Mouse (Mus musculus) CD8-positive naive resting alpha-beta T cell, adult 2 months (primary cell): ENCODE results near the gene Rab30.
"Not testable (repeated sequence)": the region's sequence is repeated elsewhere in the genome, so short reads cannot be mapped to it uniquely, and the experiment has no call there.

Experiments used
- DNase-seq, 2 experiments: peaks; one replicate each; pipeline ENCODE4 v3.0.0; 2022; ENCODE audit warnings: low read depth in 2 of 2, low spot score in 2 of 2

Gene Rab30

DNA sequence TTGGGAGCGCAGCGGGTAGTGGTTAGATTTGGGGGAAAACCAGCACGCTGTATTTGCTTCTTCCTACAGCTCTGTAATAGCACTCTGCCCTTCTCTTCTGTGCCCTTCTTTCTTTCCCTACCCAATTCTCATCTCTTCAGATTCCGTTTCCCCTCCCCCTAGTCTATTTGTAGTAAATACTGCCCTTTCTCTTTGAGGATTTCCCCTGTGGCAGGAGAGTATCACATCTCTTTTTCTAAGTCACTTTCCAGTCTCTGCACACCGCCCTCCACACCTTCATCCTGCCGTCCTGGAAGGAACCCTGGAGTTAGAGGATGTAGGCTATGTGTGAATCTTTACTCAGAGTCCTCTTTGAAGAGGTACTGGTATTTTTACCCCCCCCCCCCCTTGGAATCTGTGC, 1.9 kb downstream of the Rab30 start:
- no peak for DNase-seq

- DNase-seq = no peak
These were observed 9.0 kb downstream of the Rab30 start for GRCm38 (mm10) chr7:92750395-92750794.

DNA sequence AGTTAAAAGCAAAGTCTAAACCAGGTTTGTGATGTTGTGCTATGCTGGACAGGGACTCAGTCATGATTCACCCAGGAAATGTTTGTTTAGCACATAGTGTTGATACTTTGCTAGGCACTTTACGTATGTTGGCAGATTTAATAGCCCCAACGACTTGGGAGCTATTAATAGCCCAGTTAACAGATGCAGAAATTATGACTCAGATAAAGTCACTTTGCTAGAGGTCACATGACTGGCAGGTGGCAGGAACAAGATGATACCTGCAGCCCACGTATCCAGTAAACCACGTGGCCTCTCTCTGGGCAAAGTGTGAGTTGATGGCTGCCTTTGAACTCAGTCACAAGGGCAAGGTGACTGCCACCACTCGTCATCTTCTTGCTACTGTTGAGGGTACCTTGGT, 16.7 kb downstream of the Rab30 start:
- no peak for DNase-seq

- no peak for DNase-seq
These were observed 19.2 kb downstream of the Rab30 start for GRCm38 (mm10) chr7:92760651-92761050.

DNA sequence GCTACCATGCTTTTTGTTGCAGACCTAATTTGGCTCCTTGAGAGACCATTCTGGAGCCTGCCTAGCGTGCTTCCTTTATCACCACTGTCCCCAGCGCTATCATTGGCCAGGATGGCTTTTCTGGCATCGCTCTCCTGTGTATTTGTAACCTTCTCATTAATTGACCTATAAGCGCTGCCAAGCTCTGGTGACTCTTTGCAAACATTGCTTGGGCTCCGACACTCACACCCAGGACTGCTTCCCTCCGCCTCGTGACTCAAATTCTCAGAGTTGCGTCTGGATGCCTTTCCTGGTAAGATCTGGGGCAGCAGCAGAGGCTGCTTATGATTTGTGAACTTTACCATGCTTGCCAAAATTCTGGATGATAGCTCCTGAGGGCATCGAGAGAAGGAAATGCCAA, 19.8 kb downstream of the Rab30 start:
- DNase-seq = no peak

DNA sequence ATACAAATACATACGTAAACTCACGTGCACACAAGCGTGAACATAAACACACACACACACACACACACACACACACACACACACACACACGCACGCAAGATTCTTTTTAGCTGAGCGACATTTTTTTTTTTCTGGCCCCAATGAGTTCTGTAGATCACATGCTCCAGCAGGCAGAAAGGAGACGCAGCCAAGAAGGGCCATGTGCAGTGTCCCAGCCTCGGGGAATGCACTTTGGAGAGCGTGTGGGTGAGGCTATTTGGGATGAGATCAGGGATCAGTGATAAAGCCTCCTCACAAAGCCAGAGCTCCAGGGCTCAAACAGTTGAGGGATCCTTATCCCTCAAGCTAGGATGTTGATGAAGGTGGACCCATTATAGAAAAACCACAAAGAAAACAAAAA, 24.0 kb downstream of the Rab30 start:
- no peak for DNase-seq

DNA sequence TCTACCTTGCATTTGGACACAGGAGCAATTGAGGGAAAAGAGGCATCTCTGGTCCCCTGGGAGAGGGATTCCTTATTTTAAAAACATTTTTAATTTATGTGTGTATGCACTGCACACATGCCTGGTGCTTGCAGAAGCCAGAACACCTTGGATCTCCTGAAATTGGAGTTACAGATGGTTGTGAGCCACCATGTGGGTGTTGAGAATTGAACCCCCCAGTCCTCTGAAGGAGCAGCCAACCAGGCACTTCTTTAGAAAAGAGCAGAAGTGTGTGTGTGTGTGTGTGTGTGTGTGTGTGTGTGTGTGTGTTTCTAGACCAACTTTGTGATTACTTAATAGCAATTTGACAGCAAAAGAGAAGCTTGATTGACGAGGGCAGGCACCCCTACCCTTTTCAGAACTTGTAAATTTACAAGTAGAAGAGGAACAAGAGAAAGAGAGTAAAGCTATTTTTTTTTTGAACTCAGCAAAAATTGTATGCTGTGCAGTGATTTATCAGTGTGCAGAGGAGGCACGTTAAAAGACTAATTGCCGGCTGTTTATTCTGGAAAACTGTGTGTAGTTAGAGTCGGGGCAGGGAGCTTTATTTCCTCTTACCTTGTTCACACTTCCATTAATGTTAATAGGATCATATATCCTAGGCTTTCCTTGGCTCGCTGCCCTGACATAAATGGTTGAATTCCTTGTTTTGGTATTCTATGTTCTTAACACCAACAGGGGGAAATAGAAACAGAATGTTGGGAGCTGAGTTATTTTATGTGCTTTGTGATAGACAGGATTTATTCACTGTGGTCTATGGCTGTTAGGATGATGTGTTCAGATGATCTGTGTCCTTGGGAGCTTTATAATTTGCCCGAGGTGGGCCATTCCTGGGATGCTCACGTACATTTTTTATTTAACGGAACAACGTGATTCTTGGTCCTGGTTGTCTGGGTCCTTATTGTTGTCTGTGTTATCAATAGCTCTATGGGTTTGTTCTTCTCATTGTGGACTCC, 25.0 kb downstream of the Rab30 start:
- DNase-seq = no peak

DNA sequence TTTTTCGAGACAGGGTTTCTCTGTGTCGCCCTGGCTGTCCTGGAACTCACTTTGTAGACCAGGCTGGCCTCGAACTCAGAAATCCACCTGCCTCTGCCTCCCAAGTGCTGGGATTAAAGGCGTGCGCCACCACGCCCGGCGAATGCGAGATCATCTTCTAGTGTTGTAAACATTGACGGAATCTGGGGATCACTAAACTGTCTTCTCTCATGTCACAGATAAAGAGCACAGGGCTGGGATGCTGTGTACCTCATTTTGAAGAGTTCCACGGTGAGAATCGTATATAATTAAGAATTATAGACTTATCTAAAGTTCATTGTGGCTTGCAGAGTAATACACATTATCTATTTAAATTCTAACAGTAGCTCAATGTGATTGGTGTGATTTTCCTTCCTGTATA, 26.7 kb downstream of the Rab30 start:
- not testable (repeated sequence) for DNase-seq

DNA sequence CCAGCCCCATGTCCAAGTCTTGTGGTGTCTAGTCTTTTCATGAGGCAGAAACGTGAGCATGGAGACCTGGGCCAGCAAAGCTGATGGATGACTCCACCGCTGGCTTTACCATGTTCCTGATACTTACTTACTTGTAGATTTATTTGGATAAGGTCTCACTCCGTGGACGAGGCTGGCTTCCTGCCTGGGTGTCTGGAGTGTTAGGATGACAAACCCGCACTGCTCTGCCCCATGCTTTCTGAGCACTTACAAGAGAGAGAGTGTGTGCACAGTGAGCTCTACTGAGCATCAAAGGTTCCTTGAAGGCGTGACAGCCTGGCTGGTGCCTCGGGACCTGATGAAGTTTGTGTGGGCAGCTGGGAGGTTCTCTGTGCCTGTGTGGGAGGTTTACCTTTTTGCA, 27.5 kb downstream of the Rab30 start:
- DNase-seq = no peak

- no peak for DNase-seq
These were observed 31.6 kb downstream of the Rab30 start for GRCm38 (mm10) chr7:92773006-92773405.

- no peak for DNase-seq
These were observed 32.2 kb downstream of the Rab30 start for GRCm38 (mm10) chr7:92773596-92773995.

DNA sequence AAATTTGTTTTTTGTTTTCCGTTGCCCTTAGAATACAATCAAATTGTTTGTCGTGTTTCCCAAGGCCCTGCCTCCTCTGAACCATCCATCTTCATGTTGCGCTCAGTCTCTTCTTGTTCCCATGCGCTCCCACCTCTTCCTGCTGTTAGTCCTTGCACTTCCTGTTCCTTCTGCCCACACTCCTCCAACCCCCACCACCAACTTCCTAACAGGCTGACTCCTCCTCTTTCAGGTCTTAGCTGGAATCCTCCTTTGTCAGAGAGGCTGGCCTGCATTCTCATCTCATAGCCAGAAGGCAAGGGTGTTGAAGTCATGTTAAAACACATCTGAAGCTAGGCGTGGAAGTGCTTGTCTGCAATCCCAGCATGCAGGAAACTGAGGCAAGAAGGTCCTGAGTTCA, 33.3 kb downstream of the Rab30 start:
- no peak for DNase-seq

- DNase-seq = no peak
These were observed 34.3 kb downstream of the Rab30 start for GRCm38 (mm10) chr7:92775703-92776102.

- no peak for DNase-seq
These were observed 35.2 kb downstream of the Rab30 start for GRCm38 (mm10) chr7:92776647-92777046.

GRCm38 (mm10) chr7:92777108-92777973, 35.9 kb downstream of the Rab30 start:
- no peak for DNase-seq

DNA sequence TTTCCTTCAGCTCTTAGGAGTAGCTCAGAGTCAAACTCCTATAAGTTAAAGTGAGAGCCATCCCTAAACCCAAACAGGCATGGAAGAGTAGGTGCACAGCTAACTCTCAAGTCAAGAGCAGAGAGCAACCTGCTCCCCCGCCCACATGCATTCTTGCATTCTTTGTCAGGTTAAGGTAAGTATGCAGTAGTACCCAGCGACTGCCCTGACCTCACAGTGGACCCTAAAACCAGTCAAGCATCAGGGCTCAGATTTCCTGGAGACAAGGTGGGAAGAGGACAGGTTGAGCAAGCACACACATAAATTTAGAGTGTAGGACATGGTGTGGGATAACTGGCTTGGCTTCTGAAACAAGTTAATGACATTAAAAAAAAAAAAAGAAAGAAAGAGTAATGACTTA, 37.7 kb downstream of the Rab30 start:
- no peak for DNase-seq

DNA sequence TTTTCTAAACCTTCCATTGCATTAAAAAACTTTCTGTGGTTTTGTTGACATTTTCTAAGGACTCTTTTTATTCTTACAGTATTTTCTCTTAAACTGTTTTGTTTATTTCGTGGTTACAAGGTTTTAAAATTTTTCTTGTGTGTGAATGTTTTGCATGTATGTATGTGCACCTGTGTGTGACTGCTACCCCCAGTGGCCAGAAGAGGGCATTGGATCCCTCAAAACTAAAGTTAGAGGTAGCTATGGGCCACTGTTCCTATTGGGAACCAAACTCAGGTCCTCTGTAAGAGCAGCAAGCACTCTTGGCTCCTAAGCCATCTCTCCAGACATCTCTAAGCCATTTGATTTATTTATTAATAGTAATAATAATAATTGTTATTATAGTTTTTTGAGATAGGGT, 40.0 kb downstream of the Rab30 start:
- DNase-seq = no peak

- DNase-seq = no peak
These were observed 40.5 kb downstream of the Rab30 start for GRCm38 (mm10) chr7:92781948-92782347.

DNA sequence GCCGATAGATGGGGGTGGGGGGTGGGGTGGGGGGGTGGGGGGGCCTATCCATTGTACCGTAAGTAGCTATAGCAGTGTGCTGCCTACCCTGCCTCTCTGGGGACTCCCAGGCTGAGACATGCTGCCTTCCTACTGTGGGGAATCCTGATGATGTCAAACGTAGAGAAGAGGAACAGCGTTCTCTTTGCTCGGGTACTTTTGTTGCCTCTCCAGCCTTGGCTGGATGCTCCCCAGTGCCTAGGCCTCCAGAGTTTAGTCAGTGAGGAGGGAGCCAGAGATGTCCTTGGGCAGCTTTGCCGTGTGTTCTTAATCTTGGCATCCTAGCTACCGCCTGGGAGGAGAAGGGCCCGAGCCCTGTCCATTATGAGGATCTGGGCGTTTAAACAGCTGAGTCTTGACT, 41.1 kb downstream of the Rab30 start:
- DNase-seq = no peak

DNA sequence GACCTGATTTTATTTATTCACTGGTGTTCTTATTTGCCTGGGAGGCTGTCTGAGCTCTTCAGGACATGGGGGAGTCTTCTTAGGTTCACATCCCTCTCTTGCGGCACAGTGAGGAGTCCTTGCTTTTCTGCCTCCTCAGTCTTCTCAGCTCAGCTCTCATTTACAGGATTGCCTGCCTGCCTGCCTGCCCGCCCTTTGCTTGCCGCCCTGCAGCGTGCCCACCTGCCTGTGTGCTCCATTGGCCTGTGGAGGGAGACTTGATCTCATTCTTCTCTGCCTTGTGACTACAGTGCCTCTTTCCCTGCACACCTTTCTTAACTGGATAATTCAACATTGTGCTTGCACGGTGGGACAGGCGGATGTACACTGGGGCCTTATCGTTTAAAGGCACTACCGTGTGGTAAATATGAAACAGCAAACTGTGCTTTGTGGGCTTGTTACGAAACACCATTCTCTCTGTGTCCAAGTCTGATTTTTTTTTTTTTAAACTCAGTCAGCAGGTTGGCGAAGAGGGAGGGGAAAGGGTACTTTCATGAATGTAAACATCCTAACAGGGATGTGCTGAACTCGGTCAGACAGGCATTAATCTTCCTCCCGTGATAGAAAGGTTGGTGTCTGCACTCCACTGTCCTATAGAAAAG, 41.9 kb downstream of the Rab30 start:
- DNase-seq = no peak

- DNase-seq = no peak
These were observed 42.5 kb downstream of the Rab30 start for GRCm38 (mm10) chr7:92783914-92784313.

GRCm38 (mm10) chr7:92795749-92796148, 54.3 kb downstream of the Rab30 start:
- no peak for DNase-seq
